Mouse (Mus musculus): ENCODE data around the gene Mcrip2.

The Mcrip2 gene

DNA sequence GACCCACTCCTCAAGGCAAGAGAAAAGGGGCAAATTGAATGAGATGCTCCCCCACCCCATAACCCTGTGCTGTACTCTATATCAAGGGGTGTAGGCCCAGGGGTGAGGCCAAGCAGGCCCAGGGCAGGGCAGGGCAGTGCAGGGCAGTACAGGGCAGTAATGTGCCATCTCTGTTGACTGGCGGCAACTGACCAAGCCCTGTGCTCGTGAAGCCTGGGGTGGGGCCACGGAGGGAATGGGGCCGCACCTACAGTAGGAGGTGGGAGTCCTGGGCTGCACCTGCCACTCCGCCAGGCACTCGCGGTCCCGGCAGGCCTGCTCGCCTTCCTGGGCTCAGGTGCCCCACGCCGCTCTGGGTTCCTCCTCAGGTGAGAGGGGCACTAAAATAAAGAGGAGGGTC is 3.3 kb downstream of the Mcrip2 start:
- no peak for DNase-seq (ENCODE audit: low read depth)

- DNase-seq (ENCODE audit: low read depth) = no peak
These were observed 4.3 kb downstream of the Mcrip2 start for GRCm38 (mm10) chr17:25864311-25864710.

DNA sequence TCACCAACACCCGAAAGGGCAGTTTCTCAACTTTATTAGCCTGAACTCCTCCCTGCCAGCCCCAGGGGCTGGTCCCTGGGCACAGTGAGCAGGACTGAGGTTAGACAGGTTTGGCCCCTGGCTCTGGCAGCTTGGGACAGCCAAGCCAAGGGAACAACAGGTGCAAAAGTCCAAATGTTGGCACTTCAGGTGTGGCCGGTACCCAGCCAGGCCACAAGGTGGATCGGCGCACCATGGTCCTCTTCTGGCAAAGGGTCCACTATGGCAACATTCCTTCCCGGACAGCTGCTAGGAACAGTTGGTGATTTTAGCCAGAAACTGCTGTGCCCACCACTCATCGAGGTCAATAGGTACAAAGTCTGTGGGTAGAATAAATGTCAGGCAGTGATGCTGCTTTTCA is 4.9 kb downstream of the Mcrip2 start:
- no peak for DNase-seq (ENCODE audit: low read depth)

- no peak for DNase-seq (ENCODE audit: low read depth)
These were observed 6.6 kb downstream of the Mcrip2 start for GRCm38 (mm10) chr17:25861704-25862612.

- peak; percentile 86 for DNase-seq (ENCODE audit: low read depth)
These were observed 7.5 kb downstream of the Mcrip2 start, which contains the start of gene Wdr90 for GRCm38 (mm10) chr17:25860832-25861703. Gene Wdr90 (minus strand): TSS chr17:25861501.

- no peak for DNase-seq (ENCODE audit: low read depth)
These were observed 8.3 kb downstream of the Mcrip2 start for GRCm38 (mm10) chr17:25860229-25860628.

GRCm38 (mm10) chr17:25844396-25844901 is 24.1 kb downstream of the Mcrip2 start, which contains the start of gene Rhot2:
Gene Rhot2 (minus strand): TSS chr17:25844851.
- DNase-seq (ENCODE audit: low read depth) = peak; percentile 94

DNA sequence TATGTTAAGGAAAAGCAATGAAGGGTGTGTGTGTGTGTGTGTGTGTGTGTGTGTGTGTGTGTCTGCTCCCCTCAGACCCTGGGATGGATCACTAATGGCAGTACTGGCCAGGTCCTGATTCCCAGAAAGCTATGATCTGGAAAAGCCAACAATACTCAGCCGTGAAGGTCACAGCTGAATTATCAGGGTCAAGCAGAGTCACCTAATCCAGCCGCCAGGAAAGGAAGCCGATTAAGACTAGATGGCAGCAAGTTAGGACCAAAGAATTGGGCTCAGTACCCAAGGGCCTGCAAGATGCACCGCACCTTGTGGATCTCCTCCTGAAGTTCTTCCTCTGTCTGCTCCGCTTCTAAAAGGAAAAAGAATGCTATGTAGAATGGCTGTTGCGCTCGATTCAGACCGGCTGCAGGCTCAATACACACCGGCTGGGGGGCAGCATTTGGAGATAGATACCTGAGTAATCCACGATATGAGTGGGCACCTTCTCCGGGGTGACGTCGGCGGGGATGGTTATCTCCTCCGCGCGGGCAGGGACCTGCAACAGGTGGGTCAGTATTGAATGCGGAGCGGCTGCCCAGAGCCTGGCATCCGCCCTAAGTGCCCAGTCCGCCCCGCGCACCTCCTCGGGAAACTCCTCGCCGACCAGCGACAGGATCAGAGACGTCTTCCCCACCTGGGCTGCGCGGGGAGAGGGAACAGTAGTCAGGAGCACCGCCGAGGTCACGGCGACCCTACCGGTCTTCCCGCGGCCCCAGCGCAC is 24.7 kb downstream of the Mcrip2 start:
- no peak for DNase-seq (ENCODE audit: low read depth)

GRCm38 (mm10) chr17:25843122-25843521 is 25.4 kb downstream of the Mcrip2 start:
- no peak for DNase-seq (ENCODE audit: low read depth)

DNA sequence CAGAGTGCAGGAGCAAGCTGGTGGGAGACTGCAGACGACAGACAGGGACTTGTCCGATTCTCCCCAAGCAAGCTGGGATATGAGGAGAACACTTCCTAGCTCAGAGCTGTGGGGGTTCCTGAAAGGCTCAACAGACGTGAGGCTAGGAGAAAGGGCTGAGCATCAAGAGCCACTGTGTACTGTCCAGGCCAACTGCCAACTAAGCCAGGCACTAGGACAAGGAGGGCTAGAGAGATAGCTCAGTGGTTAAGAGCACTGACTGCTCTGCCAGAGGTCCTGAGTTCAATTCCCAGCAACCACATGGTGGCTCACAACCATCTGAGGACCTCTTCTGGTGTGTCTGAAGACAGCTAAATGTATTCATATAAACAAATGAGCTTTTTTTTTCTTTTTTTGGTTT is 26.1 kb downstream of the Mcrip2 start:
- no peak for DNase-seq (ENCODE audit: low read depth)

GRCm38 (mm10) chr17:25841117-25841880 is 27.3 kb downstream of the Mcrip2 start, which contains the start of gene Gm20683:
Gene Gm20683 (minus strand): TSS chr17:25841763.
- DNase-seq (ENCODE audit: low read depth) = no peak

GRCm38 (mm10) chr17:25840519-25840918 is 28.0 kb downstream of the Mcrip2 start:
- no peak for DNase-seq (ENCODE audit: low read depth)

DNA sequence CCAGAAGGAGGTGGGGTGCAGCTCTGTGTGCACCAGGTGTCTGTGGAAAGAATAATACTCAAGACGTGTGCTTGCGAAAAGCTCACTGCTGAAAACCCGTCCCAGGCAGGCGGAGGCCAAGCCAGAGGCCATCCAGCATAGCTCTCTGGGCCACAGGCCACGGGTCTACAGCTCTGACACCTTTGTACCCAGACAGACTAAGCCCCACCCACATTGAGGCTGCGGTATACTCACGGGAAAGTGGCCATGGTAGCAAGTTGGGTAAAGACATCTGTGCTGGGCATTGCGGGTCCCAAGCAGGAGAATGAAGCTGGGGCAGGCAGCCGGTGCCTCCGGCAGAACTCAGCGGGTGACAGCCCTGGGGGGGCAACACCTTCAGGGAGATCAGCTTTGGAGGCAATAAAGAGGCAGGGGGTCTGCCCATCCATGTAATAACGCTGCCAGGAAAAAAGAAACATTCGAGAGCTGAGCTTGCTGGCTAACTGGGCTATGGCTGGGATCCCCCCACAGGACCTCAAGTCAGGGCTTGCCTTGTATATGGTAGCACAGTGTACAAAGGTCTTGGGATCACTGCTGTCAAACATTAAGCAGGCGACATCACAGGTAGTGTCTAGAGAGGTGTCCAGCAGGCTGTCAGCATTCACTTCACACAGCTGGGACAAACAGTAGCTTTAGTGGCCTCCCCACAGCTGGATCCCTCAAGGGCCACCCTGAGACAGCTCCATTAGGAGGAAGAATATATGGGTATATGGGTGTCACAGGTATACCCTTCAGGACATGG is 28.9 kb downstream of the Mcrip2 start:
- no peak for DNase-seq (ENCODE audit: low read depth)

- no peak for DNase-seq (ENCODE audit: low read depth)
These were observed 29.7 kb downstream of the Mcrip2 start for GRCm38 (mm10) chr17:25838904-25839303.

GRCm38 (mm10) chr17:25837533-25837932 is 31.0 kb downstream of the Mcrip2 start:
- DNase-seq (ENCODE audit: low read depth) = no peak

GRCm38 (mm10) chr17:25837076-25837410 is 31.5 kb downstream of the Mcrip2 start, which contains the start of gene Rhbdl1:
Gene Rhbdl1 (minus strand): TSS chr17:25837295.
- DNase-seq (ENCODE audit: low read depth) = no peak

GRCm38 (mm10) chr17:25836397-25837075 is 32.0 kb downstream of the Mcrip2 start:
- no peak for DNase-seq (ENCODE audit: low read depth)

- DNase-seq (ENCODE audit: low read depth) = no peak
These were observed 32.7 kb downstream of the Mcrip2 start for GRCm38 (mm10) chr17:25835816-25836215.

GRCm38 (mm10) chr17:25835301-25835700 is 33.3 kb downstream of the Mcrip2 start:
- no peak for DNase-seq (ENCODE audit: low read depth)

Data from c-Kit-positive CD71-positive TER-119-negative erythroid progenitor cells, embryonic 14.5 days (primary cell).